Mouse (Mus musculus): ENCODE measurements at regions not wholly inside any gene's neighbourhood (a gene's known extent, or its start where the extent isn't known, plus 50 kb on each side); places are given as distances from the start of the nearest gene placed in this dataset.

DNA sequence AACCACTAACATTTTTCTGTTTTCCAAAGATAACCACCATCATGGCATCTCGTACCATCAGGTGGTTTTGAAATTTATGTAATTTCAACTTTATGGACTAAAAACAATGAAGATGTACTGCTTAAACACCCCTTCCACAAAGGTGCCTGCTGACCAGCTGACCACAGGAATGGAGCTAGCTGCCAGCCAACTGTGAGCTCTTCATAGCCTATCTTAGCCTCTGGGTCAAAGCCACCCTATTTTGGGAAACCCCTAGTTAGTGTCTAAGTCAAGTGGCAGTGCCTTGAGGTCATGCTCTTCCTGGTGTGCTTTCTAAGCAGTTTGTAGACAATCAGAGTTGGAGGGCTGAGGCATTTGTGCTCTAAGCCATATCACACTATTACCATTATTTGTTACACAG is 364.8 kb downstream of the Pdgfc start:
- DNase-seq (ENCODE audit: low spot score) (no peak), ATAC-seq (ENCODE audit: low read depth) (no peak)
- Histone ChIP-seq H3K4me1 (ENCODE audit: control insufficient read depth, insufficient read depth, low read length) (no peaks in the 10 kb centered on the region), H3K9me3 (ENCODE audit: control insufficient read depth, low read length) (no peaks in the 10 kb centered on the region), H3K36me3 (ENCODE audit: control insufficient read depth, insufficient read depth, low read length) (no peaks in the 10 kb centered on the region), H3K4me3 (ENCODE audit: low read depth, low read length) (no peak overlapping the region), H3K27ac (replicated peaks; ENCODE audit: low read depth, low read length) (no peak overlapping the region), H3K9ac (ENCODE audit: low read depth, low read length) (no peak overlapping the region), H3K27me3 (replicated peaks; ENCODE audit: control insufficient read depth, insufficient read depth, low read length) (no peaks in the 10 kb centered on the region), H3K4me2 (ENCODE audit: low read depth, low read length) (no peak overlapping the region)
- 77% methylated on average over 1 of the region's 1 CpGs for WGBS

DNA sequence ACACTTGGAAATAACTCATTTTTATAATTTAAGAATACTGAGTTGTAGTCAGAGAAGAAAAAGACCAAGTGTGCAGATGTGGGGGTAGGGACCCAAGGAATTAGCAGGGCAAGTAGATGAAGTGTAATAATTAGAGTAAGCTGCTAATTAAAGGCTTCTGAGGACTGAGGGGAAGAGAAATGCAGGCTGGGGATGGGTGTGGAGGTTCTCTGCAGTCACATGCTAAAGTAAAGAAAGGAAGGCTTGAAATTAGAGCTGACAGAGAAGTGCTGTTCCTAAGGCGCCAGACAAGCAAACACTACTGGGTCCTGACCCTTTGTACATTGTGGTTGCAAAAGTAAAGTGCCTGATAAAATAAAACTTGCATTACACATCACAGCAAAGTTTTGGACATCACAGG is 372.7 kb downstream of the Pdgfc start:
- WGBS: 35% methylated on average over 1 of the region's 1 CpGs
- peak; percentile 76; the same call in 1 of the 2 replicates for ATAC-seq (ENCODE audit: low read depth)

DNA sequence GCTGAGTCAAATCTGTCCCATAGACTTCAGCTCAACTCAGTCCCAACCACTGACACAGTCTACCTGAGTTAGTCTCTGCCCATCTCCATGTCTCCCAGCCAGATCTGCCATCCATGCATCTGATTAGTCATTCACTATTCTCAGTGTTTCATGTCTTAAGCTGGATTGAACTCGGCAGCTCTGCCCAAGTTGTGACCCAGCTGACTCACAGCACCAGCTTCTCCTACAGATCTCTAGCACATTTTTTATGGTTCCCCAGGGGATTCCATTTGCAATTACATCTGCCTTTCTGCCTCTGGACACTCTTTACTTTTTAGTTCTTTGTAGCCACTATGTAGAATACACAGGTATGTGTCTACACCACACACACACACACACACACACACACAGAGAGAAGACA is 385.7 kb downstream of the Pdgfc start:
- no peak for ATAC-seq (ENCODE audit: low read depth)
- no peaks in the 10 kb centered on the region for H3K36me3 ChIP-seq (ENCODE audit: control insufficient read depth, insufficient read depth, low read length)
- H3K27ac ChIP-seq (replicated peaks; ENCODE audit: low read depth, low read length): no peak overlapping the region
- H3K9ac ChIP-seq (ENCODE audit: low read depth, low read length): no peak overlapping the region
- no peak overlapping the region for H3K4me3 ChIP-seq (ENCODE audit: low read depth, low read length)
- no peak overlapping the region for H3K4me2 ChIP-seq (ENCODE audit: low read depth, low read length)
- no peak for DNase-seq (ENCODE audit: low spot score)
- H3K27me3 ChIP-seq (replicated peaks; ENCODE audit: control insufficient read depth, insufficient read depth, low read length): no peaks in the 10 kb centered on the region
- 73% methylated on average over 1 of the region's 1 CpGs for WGBS
- no peaks in the 10 kb centered on the region for H3K9me3 ChIP-seq (ENCODE audit: control insufficient read depth, low read length)
- H3K4me1 ChIP-seq (ENCODE audit: control insufficient read depth, insufficient read depth, low read length): no peaks in the 10 kb centered on the region

More for the DNA sequence above, 372.7 kb downstream of the Pdgfc start:
- Histone ChIP-seq H3K9me3 (ENCODE audit: control insufficient read depth, low read length) (no peaks in the 10 kb centered on the region), H3K36me3 (ENCODE audit: control insufficient read depth, insufficient read depth, low read length) (no peaks in the 10 kb centered on the region), H3K4me3 (ENCODE audit: low read depth, low read length) (no peak overlapping the region), H3K9ac (ENCODE audit: low read depth, low read length) (no peak overlapping the region), H3K27ac (replicated peaks; ENCODE audit: low read depth, low read length) (no peak overlapping the region), H3K4me2 (ENCODE audit: low read depth, low read length) (no peak overlapping the region), H3K27me3 (replicated peaks; ENCODE audit: control insufficient read depth, insufficient read depth, low read length) (no peaks in the 10 kb centered on the region), H3K4me1 (ENCODE audit: control insufficient read depth, insufficient read depth, low read length) (peaks cover 2% of the 10 kb centered on the region; the same call in 1 of the 2 replicates)
- peak; percentile 40 for DNase-seq (ENCODE audit: low spot score)

DNA sequence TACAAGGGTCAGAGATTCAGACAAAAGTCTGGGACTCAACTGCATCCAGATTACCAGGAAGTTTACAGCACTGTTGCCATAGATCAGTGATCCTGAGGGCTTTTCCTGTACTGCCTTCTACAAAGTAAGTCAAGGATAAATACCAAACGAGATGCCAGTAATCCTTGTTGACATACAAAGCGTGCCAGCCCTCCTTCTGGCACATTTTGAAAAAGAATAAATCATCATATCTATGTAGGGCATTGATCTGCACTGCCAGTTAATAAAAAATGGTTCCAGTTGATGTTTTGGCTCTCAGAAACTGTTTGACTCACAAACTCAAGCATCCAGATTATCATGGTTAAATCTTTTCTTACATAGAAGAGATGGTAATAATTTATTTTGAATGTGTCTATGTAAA is 390.5 kb downstream of the Pdgfc start:
- Histone ChIP-seq H3K4me2 (ENCODE audit: low read depth, low read length) (no peak overlapping the region), H3K36me3 (ENCODE audit: control insufficient read depth, insufficient read depth, low read length) (no peaks in the 10 kb centered on the region), H3K9ac (ENCODE audit: low read depth, low read length) (no peak overlapping the region), H3K4me1 (ENCODE audit: control insufficient read depth, insufficient read depth, low read length) (no peaks in the 10 kb centered on the region), H3K9me3 (ENCODE audit: control insufficient read depth, low read length) (no peaks in the 10 kb centered on the region), H3K27ac (replicated peaks; ENCODE audit: low read depth, low read length) (no peak overlapping the region), H3K27me3 (replicated peaks; ENCODE audit: control insufficient read depth, insufficient read depth, low read length) (no peaks in the 10 kb centered on the region), H3K4me3 (ENCODE audit: low read depth, low read length) (no peak overlapping the region)
- DNase-seq (ENCODE audit: low spot score) (no peak), ATAC-seq (ENCODE audit: low read depth) (no peak)
- WGBS: 39% methylated on average over 2 of the region's 2 CpGs
